Comparison of ENCODE assay signal across 8 mouse cellular contexts in the genomic region with DNA sequence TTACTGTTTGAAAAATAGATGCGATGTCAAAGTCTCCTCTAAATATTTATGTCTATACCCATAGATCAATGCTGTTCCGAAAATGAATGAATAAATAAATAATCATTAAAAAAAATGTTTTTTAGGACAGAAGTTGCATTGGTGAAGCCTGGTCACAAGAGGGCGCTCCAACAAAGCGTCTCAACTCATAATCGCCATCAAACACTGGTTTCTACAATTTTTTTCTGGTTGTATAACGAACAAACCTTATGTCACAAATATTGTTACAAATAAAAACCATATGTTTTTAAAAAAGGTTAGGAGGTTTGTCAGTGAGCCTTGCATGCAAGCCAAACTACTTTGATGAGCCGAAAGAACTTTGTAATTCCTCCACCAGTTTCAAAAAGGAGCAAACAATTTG. TPM values are rescaled to one million over a fixed set of nuclear protein-coding genes. Genes with fewer than 3 reads are reported as not detected.
A peak's percentile ranks its signal among the peaks of the same experiment; 100 is the strongest.
DNase-seq lines count a peak whose midpoint lies in the region; ATAC-seq and TF ChIP-seq lines count a peak whose summit lies in the region.

No protein-coding gene starts in this region.

- H3K27me3 ChIP-seq in forebrain, embryonic 11.5 days (ENCODE audit: control insufficient read depth, insufficient read depth, low read length): peaks cover 3% of the 10 kb centered on the region; the same call in 1 of the 2 replicates
- H3K27me3 ChIP-seq in forebrain, embryonic 15.5 days: peaks cover 33% of the 10 kb centered on the region
- H3K27me3 ChIP-seq in MEL (ENCODE audit: control insufficient read depth in 1 of 2, insufficient read depth in 2 of 2, low read length in 2 of 2): peaks cover 1 to 3% of the 10 kb centered on the region in 2 experiments; a peak in 3 of 4 replicates
- peaks cover 21% of the 10 kb centered on the region for H3K27me3 ChIP-seq in embryonic facial prominence, embryonic 10.5 days (replicated peaks; ENCODE audit: low read depth, poor library complexity, severe bottlenecking)

- intact Hi-C loops in left cerebral cortex, adult 2 months (cut with DNase I): loop anchor here (1.0 to 5.0 kb wide), 3 partner anchors 117 to 482 kb away; no protein-coding TSS in a partner anchor

- peak; percentile 93 for TF ChIP-seq CTCF in left cerebral cortex, adult 2 months (IDR thresholded peaks at IDR 0.05)
- TF ChIP-seq CTCF in MEL (IDR thresholded peaks at IDR 0.05 in 2 of 3, conservative IDR thresholded peaks at IDR 0.05 in 1 of 3; ENCODE audit: control insufficient read depth in 1 of 3, insufficient read depth in 1 of 3, low read depth in 2 of 3, low read length in 3 of 3, poor library complexity in 1 of 3, severe bottlenecking in 1 of 3): peak; percentile 69 to 88 (median 84)

- 16% methylated on average over 7 of the region's 7 CpGs for WGBS in forebrain, embryonic 11.5 days
- 12% methylated on average over 7 of the region's 7 CpGs for WGBS in forebrain, embryonic 15.5 days
- WGBS in embryonic facial prominence, embryonic 10.5 days: 17% methylated on average over 7 of the region's 7 CpGs

- H3K27ac ChIP-seq in forebrain, embryonic 11.5 days (ENCODE audit: low read depth, low read length): no peak overlapping the region
- H3K27ac ChIP-seq in forebrain, embryonic 15.5 days (replicated peaks): no peak overlapping the region
- H3K27ac ChIP-seq in left cerebral cortex, adult 2 months: no peak overlapping the region
- H3K27ac ChIP-seq in MEL (ENCODE audit: control insufficient read depth, low read depth, low read length): no peak overlapping the region
- H3K27ac ChIP-seq in embryonic facial prominence, embryonic 10.5 days (replicated peaks): no peak overlapping the region

- no peak overlapping the region for H3K9ac ChIP-seq in forebrain, embryonic 11.5 days (ENCODE audit: low read length)
- no peak overlapping the region for H3K9ac ChIP-seq in forebrain, embryonic 15.5 days (replicated peaks)
- no peak overlapping the region for H3K9ac ChIP-seq in MEL (ENCODE audit: control insufficient read depth, low read depth, low read length, poor library complexity, severe bottlenecking)

- no peaks in the 10 kb centered on the region for H3K36me3 ChIP-seq in forebrain, embryonic 11.5 days (ENCODE audit: control insufficient read depth, insufficient read depth, low read length)
- H3K36me3 ChIP-seq in forebrain, embryonic 15.5 days: no peaks in the 10 kb centered on the region
- H3K36me3 ChIP-seq in MEL (ENCODE audit: control insufficient read depth in 1 of 2, insufficient read depth in 2 of 2, low read length in 2 of 2): no peaks in the 10 kb centered on the region
- H3K36me3 ChIP-seq in embryonic facial prominence, embryonic 10.5 days (replicated peaks): no peaks in the 10 kb centered on the region

- ATAC-seq in forebrain, embryonic 11.5 days (replicated peaks; ENCODE audit: low FRiP score): no peak
- ATAC-seq in forebrain, embryonic 15.5 days (replicated peaks): no peak

- TF ChIP-seq RAD21 in MEL (IDR thresholded peaks at IDR 0.05; ENCODE audit: low read depth, low read length): peak; percentile 91

- no peak for TF ChIP-seq POLR2A in MEL (IDR thresholded peaks at IDR 0.05; ENCODE audit: control insufficient read depth in 1 of 2, insufficient read depth in 1 of 2, low read depth in 1 of 2, low read length in 2 of 2, poor library complexity in 1 of 2)

- no peak overlapping the region for H3K4me2 ChIP-seq in forebrain, embryonic 11.5 days (ENCODE audit: low read depth, low read length, severe bottlenecking)
- H3K4me2 ChIP-seq in forebrain, embryonic 15.5 days (replicated peaks): no peak overlapping the region

- H3K4me1 ChIP-seq in forebrain, embryonic 11.5 days (replicated peaks; ENCODE audit: control insufficient read depth, insufficient read depth, low read length): no peaks in the 10 kb centered on the region
- peaks cover 11% of the 10 kb centered on the region for H3K4me1 ChIP-seq in forebrain, embryonic 15.5 days
- no peaks in the 10 kb centered on the region for H3K4me1 ChIP-seq in MEL (ENCODE audit: control insufficient read depth in 1 of 2, insufficient read depth in 2 of 2, low read length in 2 of 2)
- no peaks in the 10 kb centered on the region for H3K4me1 ChIP-seq in embryonic facial prominence, embryonic 10.5 days

- no peak for TF ChIP-seq EP300 in MEL (IDR thresholded peaks at IDR 0.05; ENCODE audit: low read depth in 1 of 2, low read length in 2 of 2)

- H3K9me3 ChIP-seq in forebrain, embryonic 11.5 days (ENCODE audit: control insufficient read depth, low read length): no peaks in the 10 kb centered on the region
- no peaks in the 10 kb centered on the region for H3K9me3 ChIP-seq in forebrain, embryonic 15.5 days
- no peaks in the 10 kb centered on the region for H3K9me3 ChIP-seq in MEL (replicated peaks; ENCODE audit: insufficient read depth, low read length)
- no peaks in the 10 kb centered on the region for H3K9me3 ChIP-seq in embryonic facial prominence, embryonic 10.5 days

- no peak overlapping the region for H3K4me3 ChIP-seq in forebrain, embryonic 11.5 days (ENCODE audit: low read depth, low read length)
- no peak overlapping the region for H3K4me3 ChIP-seq in forebrain, embryonic 15.5 days
- H3K4me3 ChIP-seq in left cerebral cortex, adult 2 months: no peak overlapping the region
- H3K4me3 ChIP-seq in MEL (ENCODE audit: control insufficient read depth in 1 of 2, insufficient read depth in 1 of 2, low read depth in 2 of 2, low read length in 2 of 2): no peak overlapping the region
- no peak overlapping the region for H3K4me3 ChIP-seq in embryonic facial prominence, embryonic 10.5 days

- no peaks in the 10 kb centered on the region for H3K79me2 ChIP-seq in MEL (ENCODE audit: control insufficient read depth, insufficient read depth, low read length, poor library complexity)

- peak; percentile 68 for DNase-seq in forebrain, embryonic 11.5 days (ENCODE audit: low spot score)
- DNase-seq in left cerebral cortex, adult 2 months (ENCODE audit: extremely low spot score in 1 of 2, low spot score in 2 of 2): peak in 1 of 2 experiments; percentile 24
- DNase-seq in left cerebral cortex, adult 9 months (ENCODE audit: low spot score in 2 of 2): no peak
- DNase-seq in MEL (ENCODE audit: low read depth, low spot score): peak; percentile 64
- DNase-seq in embryonic facial prominence, embryonic 10.5 days (ENCODE audit: low spot score): peak; percentile 57
- DNase-seq in natural killer cell, adult 2 months (ENCODE audit: low spot score in 2 of 2): peak; percentile 22 to 26
- DNase-seq in left cerebral cortex, adult 11 months (ENCODE audit: low spot score): no peak

TF ChIP-seq in MEL, 35 proteins besides CTCF, POLR2A, EP300 and RAD21:
- peak; percentile 92 for TF ChIP-seq ZNF384 (IDR thresholded peaks at IDR 0.05; ENCODE audit: low read depth, low read length)
- no peak for TF ChIP-seq MEF2A (IDR thresholded peaks at IDR 0.05; ENCODE audit: extremely low read depth, insufficient replicate concordance, low read depth, low read length, poor library complexity, severe bottlenecking)
- TF ChIP-seq MAFK (IDR thresholded peaks at IDR 0.05; ENCODE audit: borderline replicate concordance, low read depth, low read length): no peak
- no peak for TF ChIP-seq KAT2A (conservative IDR thresholded peaks at IDR 0.05; ENCODE audit: low read depth, low read length)
- TF ChIP-seq TBP (IDR thresholded peaks at IDR 0.05; ENCODE audit: low read depth, low read length): no peak
- no peak for TF ChIP-seq MAZ (IDR thresholded peaks at IDR 0.05; ENCODE audit: low read depth, low read length)
- TF ChIP-seq CHD2 (IDR thresholded peaks at IDR 0.05; ENCODE audit: low read length): no peak
- TF ChIP-seq ZKSCAN1 (IDR thresholded peaks at IDR 0.05; ENCODE audit: low read depth, low read length): no peak
- no peak for TF ChIP-seq USF2 (IDR thresholded peaks at IDR 0.05; ENCODE audit: borderline replicate concordance in 1 of 2, insufficient read depth in 1 of 2, low read depth in 1 of 2, low read length in 2 of 2)
- TF ChIP-seq SMC3 (IDR thresholded peaks at IDR 0.05; ENCODE audit: low read depth, low read length): peak; percentile 71
- TF ChIP-seq MYB (IDR thresholded peaks at IDR 0.05; ENCODE audit: low read depth, low read length): no peak
- TF ChIP-seq TCF12 (IDR thresholded peaks at IDR 0.05; ENCODE audit: low read depth, low read length): no peak
- TF ChIP-seq ZC3H11A (IDR thresholded peaks at IDR 0.05; ENCODE audit: low read depth, low read length): peak; percentile 69
- TF ChIP-seq ZMIZ1 (IDR thresholded peaks at IDR 0.05; ENCODE audit: low read depth, low read length): no peak
- no peak for TF ChIP-seq CHD1 (IDR thresholded peaks at IDR 0.05; ENCODE audit: low read depth, low read length)
- TF ChIP-seq UBTF (IDR thresholded peaks at IDR 0.05; ENCODE audit: borderline replicate concordance, insufficient read depth, low read depth, low read length): no peak
TF ChIP-seq in MEL: peak in this region for 3.

RNA-seq across cellular contexts. Expression of gene Anxa2, which starts 52.2 kb away (rescaled TPM):
- polyA plus RNA-seq in forebrain, embryonic 11.5 days (2014; fragmentation: Nextera tagmentation; extraction: Ambion mirVana): 154 and 183 TPM in 2 replicates
- 78.9 and 83.6 TPM in 2 replicates for polyA plus RNA-seq in forebrain, embryonic 15.5 days (2015; fragmentation: Nextera tagmentation; extraction: Ambion mirVana)
- 10 to 100 TPM; 13.4 to 14.8 TPM for total RNA-seq in left cerebral cortex, adult 2 months (2021)
- total RNA-seq in MEL (2012; rRNA removed): 33.9 and 147 TPM in 2 replicates
- 100 to 1,000 TPM in 1 of 2 experiments, not detected in 1; 190 TPM for polyA plus RNA-seq in MEL (2012; ENCODE audit: insufficient read depth in 1 of 2, insufficient read length in 2 of 2, low read depth in 1 of 2, low replicate concordance in 2 of 2, missing spikeins in 1 of 2)
- 112 and 145 TPM in 2 replicates for polyA plus RNA-seq in embryonic facial prominence, embryonic 10.5 days (2016; fragmentation: Nextera tagmentation; extraction: Ambion mirVana)

Comparison
In these comparisons a context has a peak if more than half of its experiments do, and no peak if none do; other contexts are left out.
1. DNase-seq: peak in forebrain, embryonic 11.5 days (single experiment), MEL (single experiment), embryonic facial prominence, embryonic 10.5 days (single experiment) and natural killer cell, adult 2 months (2 of 2); none in left cerebral cortex, adult 9 months (0 of 2) and left cerebral cortex, adult 11 months (single experiment).